Mouse (Mus musculus) megakaryocyte progenitor cell, adult 5-6 weeks (primary cell): Measurements from ENCODE around the gene Lgi1. TPM values are rescaled to one million over a fixed set of nuclear protein-coding genes. Genes with fewer than 3 reads are reported as not detected.

Experiments used
- ATAC-seq: replicated peaks from 2 replicates; pipeline ENCODE4 v1.8.0; 2016; ENCODE audit warnings: mild to moderate bottlenecking, moderate TSS enrichment, inconsistent platforms; ENCODE audit not compliant: poor library complexity
- total RNA-seq, 2 experiments: library from RNA; stranded (forward) in 1 of 2; stranded (reverse) in 1 of 2; fragments of 157-497, 149-512 nt in 1 of 2; fragments of 200-1000 nt in 1 of 2; gene quantifications; 2 replicates each; pipeline versions ENCODE4 v1.2.3 to v1.2.4; 2015 to 2017

Gene Lgi1
- total RNA-seq, 2 experiments from 2014 or later = 0.02 TPM; not detected in 1

- ATAC-seq = no peak
Measured at GRCm38 (mm10) chr19:38357956-38358623, 93.8 kb downstream of the Lgi1 start.

GRCm38 (mm10) chr19:38359287-38359686, 95.0 kb downstream of the Lgi1 start:
- ATAC-seq = no peak

Other genes with a start within 250 kb of the Lgi1 start
- gene Myof, start 221.0 kb upstream of the Lgi1 start, total RNA-seq (2015) = 3.1 and 3.5 TPM in 2 replicates
- gene Myof, start 221.0 kb upstream of the Lgi1 start, total RNA-seq (2017) = 0.71 and 1.6 TPM in 2 replicates
- 46.9 and 58.5 TPM in 2 replicates for gene Cep55, start 209.5 kb upstream of the Lgi1 start, total RNA-seq (2015)
- 52.4 and 56.9 TPM in 2 replicates for gene Cep55, start 209.5 kb upstream of the Lgi1 start, total RNA-seq (2017)
- gene Ffar4, start 167.5 kb upstream of the Lgi1 start, total RNA-seq (2015) = 0.22 TPM in 1 of 2 replicates, not detected in the other
- gene Ffar4, start 167.5 kb upstream of the Lgi1 start, total RNA-seq (2017) = 0.24 and 0.33 TPM in 2 replicates
- gene Rbp4, start 139.3 kb upstream of the Lgi1 start, total RNA-seq (2015) = not detected in 2 replicates
- gene Rbp4, start 139.3 kb upstream of the Lgi1 start, total RNA-seq (2017) = not detected in 2 replicates
- gene Pde6c, start 131.8 kb upstream of the Lgi1 start, total RNA-seq (2015) = not detected in 2 replicates
- gene Pde6c, start 131.8 kb upstream of the Lgi1 start, total RNA-seq (2017) = not detected in 2 replicates
- gene Fra10ac1, start 40.4 kb upstream of the Lgi1 start, total RNA-seq (2015) = 31.1 and 33.8 TPM in 2 replicates
- 38.8 and 52.2 TPM in 2 replicates for gene Fra10ac1, start 40.4 kb upstream of the Lgi1 start, total RNA-seq (2017)
- gene Slc35g1, start 131.4 kb downstream of the Lgi1 start, total RNA-seq (2015) = 9.9 and 14.3 TPM in 2 replicates
- 10.2 and 12.9 TPM in 2 replicates for gene Slc35g1, start 131.4 kb downstream of the Lgi1 start, total RNA-seq (2017)
- gene Plce1, start 216.6 kb downstream of the Lgi1 start, total RNA-seq (2015) = not detected in 2 replicates
- 0.08 TPM in 1 of 2 replicates, not detected in the other for gene Plce1, start 216.6 kb downstream of the Lgi1 start, total RNA-seq (2017)